Mouse (Mus musculus) layer of hippocampus, postnatal 36 days (tissue): Measurements from ENCODE around the gene Acads. TPM values are rescaled to one million over a fixed set of nuclear protein-coding genes. Genes with fewer than 3 reads are reported as not detected.

Experiments
- DNase-seq, 2 experiments: peaks; one replicate each; pipeline ENCODE4 v3.0.0; 2022
- total RNA-seq, 2 experiments: library from RNA; stranded (reverse); gene quantifications; 2 replicates each; pipeline ENCODE4 v1.2.3; 2021

The Acads gene
- total RNA-seq, 2 experiments from 2014 or later, result 8.8 to 10.3 TPM

DNA sequence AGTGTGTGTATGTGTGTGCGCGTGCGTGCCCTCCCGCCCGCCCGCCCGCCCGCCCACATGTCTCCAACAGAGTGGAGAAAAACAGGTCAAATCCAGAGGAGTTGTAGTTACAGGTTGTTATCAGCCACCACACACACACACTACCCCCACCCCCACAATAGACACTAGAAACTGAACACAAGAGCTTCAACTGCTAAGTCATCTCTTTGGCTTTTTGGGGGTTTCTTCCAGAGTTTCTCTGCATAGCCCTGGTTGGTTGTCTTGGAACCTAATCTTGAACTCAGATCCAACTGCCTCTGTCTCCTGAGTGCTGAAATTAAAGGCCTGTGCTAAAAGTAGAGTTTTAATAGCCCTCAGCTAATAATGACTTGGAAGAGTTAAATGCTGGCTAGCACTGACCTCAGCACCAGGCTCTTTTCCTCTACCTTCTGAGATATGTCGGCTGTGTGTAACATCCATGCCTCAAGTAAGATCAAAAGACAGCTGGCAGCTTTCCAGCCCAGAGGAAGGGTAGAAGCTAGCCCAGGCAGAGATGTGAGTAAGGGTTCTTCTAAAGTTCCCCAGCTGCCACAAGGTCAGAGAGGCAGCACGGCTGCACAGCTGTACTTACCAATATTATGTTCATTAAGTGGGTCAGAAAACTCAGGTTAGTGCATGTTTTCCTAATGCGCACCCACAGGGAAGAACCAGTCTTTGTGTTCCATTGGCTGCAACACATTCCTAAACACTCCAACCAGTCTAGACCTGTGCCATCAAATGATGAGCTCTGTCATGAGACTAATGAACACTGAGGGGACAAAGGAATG, 47.8 kb downstream of the Acads start:
- DNase-seq, result no peak

GRCm38 (mm10) chr5:115070457-115070856, 48.7 kb downstream of the Acads start:
- no peak for DNase-seq

- DNase-seq, result no peak
Measured at GRCm38 (mm10) chr5:115069611-115070010, 49.5 kb downstream of the Acads start.

DNA sequence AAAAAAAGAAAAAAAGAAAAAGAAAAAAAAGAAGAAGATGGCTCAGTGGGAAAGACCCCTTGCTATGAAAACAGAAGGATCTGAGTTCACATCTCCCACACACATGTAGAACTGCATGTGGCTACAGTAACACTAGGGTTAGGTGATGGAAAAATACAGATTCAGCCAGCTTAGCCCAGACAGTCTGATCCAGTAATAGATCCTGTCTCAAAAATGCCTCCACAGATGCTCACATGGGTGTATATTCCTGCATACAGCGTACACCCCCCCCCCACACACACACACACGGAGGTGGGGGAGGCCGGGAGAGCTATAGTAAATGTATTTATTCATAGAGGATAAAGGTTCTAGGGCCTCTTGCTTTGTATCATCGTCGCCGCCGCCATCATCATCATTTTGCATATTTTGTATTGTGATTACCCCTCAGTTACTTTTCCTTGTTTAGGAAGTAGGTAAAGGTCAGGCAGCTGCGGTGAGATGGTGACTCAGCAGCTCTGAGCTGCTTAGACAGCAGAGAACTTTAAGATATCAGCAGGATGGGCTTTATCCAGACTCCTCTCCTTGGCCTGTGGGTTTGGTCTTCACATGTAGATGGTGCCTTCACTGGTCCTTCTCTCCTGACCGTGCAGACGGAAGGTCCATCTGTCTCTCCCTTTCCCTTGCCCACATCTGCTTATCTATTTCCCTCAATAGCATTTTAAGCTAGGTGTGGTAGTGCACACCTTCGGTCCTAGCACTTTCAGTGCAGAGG, 50.3 kb downstream of the Acads start:
- no peak for DNase-seq

GRCm38 (mm10) chr5:115066245-115066644, 52.9 kb downstream of the Acads start:
- no peak for DNase-seq

- no peak for DNase-seq
Measured at GRCm38 (mm10) chr5:115063391-115063790, 55.8 kb downstream of the Acads start.

DNA sequence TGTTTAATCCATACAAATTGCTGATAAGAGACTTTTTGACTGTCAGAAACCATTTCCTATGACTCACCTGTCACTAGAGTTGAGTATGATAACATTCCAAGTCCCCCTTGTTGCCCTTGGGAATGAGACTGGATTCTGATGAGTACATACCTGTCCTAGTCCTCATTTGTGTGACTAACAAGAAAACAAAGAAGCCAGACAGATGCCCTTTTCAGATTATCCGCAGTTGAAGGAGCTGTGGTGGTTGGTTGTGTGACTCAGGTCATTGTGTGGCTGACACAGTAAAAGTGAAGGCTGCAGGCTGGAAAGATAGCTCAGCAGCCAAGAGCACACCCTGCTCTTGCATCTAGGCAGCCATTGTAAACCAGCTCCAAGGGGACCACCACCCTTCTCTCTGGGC, 56.6 kb downstream of the Acads start:
- no peak for DNase-seq

GRCm38 (mm10) chr5:115060977-115061376, 58.2 kb downstream of the Acads start:
- no peak for DNase-seq

Other genes starting within 250 kb of the Acads start
- gene Oasl2, start 222.4 kb downstream of the Acads start, total RNA-seq, result 1 to 10 TPM; 1.4 to 2.4 TPM
- gene Oasl1, start 196.1 kb downstream of the Acads start, total RNA-seq, result not detected
- 100 to 1,000 TPM; 185 to 227 TPM for gene 2210016L21Rik, start 177.2 kb downstream of the Acads start, total RNA-seq
- gene Hnf1a, start 148.3 kb downstream of the Acads start, total RNA-seq, result not detected
- gene Sppl3, start 108.2 kb downstream of the Acads start, total RNA-seq, result 10 to 100 TPM; 80.5 to 81.7 TPM
- gene Gm10401, start 21.1 kb downstream of the Acads start, total RNA-seq, result not detected
- 10 to 100 TPM; 31.5 TPM for gene Unc119b, start 15.6 kb upstream of the Acads start, total RNA-seq
- gene Mlec, start 38.8 kb upstream of the Acads start, total RNA-seq, result 10 to 100 TPM; 92.7 to 96.4 TPM
- gene Cabp1, start 75.0 kb upstream of the Acads start, total RNA-seq, result 100 to 1,000 TPM; 122 to 139 TPM
- 100 to 1,000 TPM; 117 to 122 TPM for gene Pop5, start 116.5 kb upstream of the Acads start, total RNA-seq
- 100 to 1,000 TPM; 238 to 245 TPM for gene Rnf10, start 153.6 kb upstream of the Acads start, total RNA-seq
- gene Coq5, start 160.3 kb upstream of the Acads start, total RNA-seq, result 10 to 100 TPM; 38.0 to 40.0 TPM
- 100 to 1,000 TPM; 813 to 849 TPM for gene Dynll1, start 181.7 kb upstream of the Acads start, total RNA-seq
- gene Srsf9, start 207.8 kb upstream of the Acads start, total RNA-seq, result 10 to 100 TPM; 85.8 to 88.9 TPM
- gene Gatc, start 221.8 kb upstream of the Acads start, total RNA-seq, result 10 to 100 TPM; 20.9 to 22.0 TPM
- gene Triap1, start 221.9 kb upstream of the Acads start, total RNA-seq, result 10 to 100 TPM; 24.8 to 29.2 TPM
- gene Cox6a1, start 229.6 kb upstream of the Acads start, total RNA-seq, result 100 to 1,000 TPM; 708 to 783 TPM